Mouse (Mus musculus) liver, embryonic 15.5 days (tissue): Measurements from ENCODE around the gene Tgfbr3. TPM values are rescaled to one million over a fixed set of nuclear protein-coding genes. Genes with fewer than 3 reads are reported as not detected.

ENCODE experiments used
- ATAC-seq: fragments of 200-750 bp; cut with Nextera tagmentation; 2 replicates; pipeline ENCODE4 v1.8.0; 2017; ENCODE audit warnings: moderate number of reproducible peaks, mild to moderate bottlenecking, moderate library complexity; ENCODE audit not compliant: insufficient read depth
- H3K27ac ChIP-seq: fragments of 300-500 bp; sonication (generic); replicated peaks from 2 replicates; pipeline ENCODE4 v1.5.1; 2015; ENCODE audit warnings: mild to moderate bottlenecking, inconsistent platforms
- H3K27me3 ChIP-seq: fragments of 300-500 bp; sonication (generic); 2 replicates; pipeline ENCODE4 v1.6.1; 2015; ENCODE audit warnings: mild to moderate bottlenecking, inconsistent platforms
- H3K36me3 ChIP-seq: fragments of 300-500 bp; sonication (generic); replicated peaks from 2 replicates; pipeline ENCODE4 v1.6.1; 2015; ENCODE audit warnings: moderate library complexity, mild to moderate bottlenecking, inconsistent platforms
- H3K4me1 ChIP-seq: fragments of 300-500 bp; sonication (generic); replicated peaks from 2 replicates; pipeline ENCODE4 v1.6.1; 2015; ENCODE audit warnings: inconsistent platforms
- H3K4me2 ChIP-seq: fragments of 300-500 bp; sonication (generic); 2 replicates; pipeline ENCODE4 v1.6.1; 2015; ENCODE audit warnings: moderate library complexity, mild to moderate bottlenecking, inconsistent platforms
- H3K4me3 ChIP-seq: fragments of 300-500 bp; sonication (generic); replicated peaks from 2 replicates; pipeline ENCODE4 v1.5.1; 2015; ENCODE audit warnings: mild to moderate bottlenecking, inconsistent platforms
- H3K9ac ChIP-seq: fragments of 300-500 bp; sonication (generic); 2 replicates; pipeline ENCODE4 v1.6.1; 2015; ENCODE audit warnings: moderate library complexity, mild to moderate bottlenecking, inconsistent platforms
- H3K9me3 ChIP-seq: fragments of 300-500 bp; sonication (generic); replicated peaks from 2 replicates; pipeline ENCODE4 v1.6.1; 2016; ENCODE audit warnings: inconsistent platforms
- WGBS: fragments of 180-500 bp; shearing (Covaris S2); methylation state at CpG from one replicate; pipeline ENCODE4 v1.1.7; 2015; ENCODE audit warnings: mixed read lengths; ENCODE audit not compliant: insufficient replicate concordance; 5-methylcytosine and 5-hydroxymethylcytosine counted together
- polyA plus RNA-seq: library from polyadenylated mRNA; unstranded; fragments of >200 nt; fragmentation: Nextera tagmentation; extraction: Ambion mirVana; gene quantifications from 2 replicates; pipeline ENCODE4 v1.2.1, GENCODE M21; 2015

Tgfbr3 gene
- polyA plus RNA-seq, 1 experiment from 2014 or later = 6.0 TPM

GRCm38 (mm10) chr5:107276186-107276585 is 13.2 kb downstream of the Tgfbr3 start:
- no peak overlapping the region for H3K4me2 ChIP-seq
- no peak for ATAC-seq
- no peaks in the 10 kb centered on the region for H3K9me3 ChIP-seq
- 66% methylated on average over 3 of the region's 3 CpGs for WGBS
- H3K27me3 ChIP-seq = no peaks in the 10 kb centered on the region
- H3K4me1 ChIP-seq = peaks cover 24% of the 10 kb centered on the region
- H3K36me3 ChIP-seq = no peaks in the 10 kb centered on the region
- H3K9ac ChIP-seq = no peak overlapping the region
- no peak overlapping the region for H3K27ac ChIP-seq
- no peak overlapping the region for H3K4me3 ChIP-seq

DNA sequence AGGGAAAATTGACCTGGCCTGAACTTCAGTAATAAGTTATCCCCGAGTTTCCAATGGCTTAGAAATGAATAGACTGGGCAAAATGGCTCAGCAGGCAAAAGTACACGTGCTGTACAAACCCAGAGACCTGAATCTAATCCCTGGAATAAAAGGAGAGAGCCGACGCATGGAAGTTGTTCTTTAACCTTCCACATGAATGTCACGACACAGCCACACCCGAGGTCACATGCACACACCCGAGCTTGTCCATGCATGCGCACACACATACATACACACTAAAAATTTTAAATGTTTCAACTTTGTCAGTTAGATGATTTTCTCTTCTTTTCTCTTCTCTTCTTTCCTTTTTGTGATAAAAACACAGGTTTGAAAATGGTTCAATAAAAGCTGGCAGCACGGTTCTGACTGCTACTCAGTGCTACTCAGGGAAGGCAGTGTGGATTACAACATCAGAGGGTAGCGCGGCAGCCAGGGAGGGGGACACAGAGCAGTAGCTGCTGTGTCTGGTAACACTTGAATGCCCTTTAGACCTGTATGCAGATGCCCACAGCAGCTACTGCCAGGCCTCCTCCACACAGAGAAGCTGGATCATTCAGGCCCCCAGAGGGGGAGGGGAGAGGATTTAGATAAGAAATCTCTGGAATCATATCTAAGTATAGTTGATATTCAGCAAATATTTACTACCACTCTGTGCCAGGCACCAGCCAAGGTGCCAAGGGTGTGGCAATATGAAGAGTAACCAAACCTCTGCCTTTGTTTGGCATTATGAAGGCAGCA is 17.0 kb downstream of the Tgfbr3 start:
- H3K27ac ChIP-seq = 0 out of 2 replicates have a peak overlapping the region, but pooled peaks have one; percentile 24
- no peaks in the 10 kb centered on the region for H3K9me3 ChIP-seq
- peak; percentile 49; the same call in 1 of the 2 replicates for ATAC-seq
- H3K4me1 ChIP-seq = peaks cover 44% of the 10 kb centered on the region
- no peak overlapping the region for H3K4me3 ChIP-seq
- no peak overlapping the region for H3K4me2 ChIP-seq
- no peaks in the 10 kb centered on the region for H3K36me3 ChIP-seq
- H3K9ac ChIP-seq = no peak overlapping the region
- no peaks in the 10 kb centered on the region for H3K27me3 ChIP-seq
- WGBS = 54% methylated on average over 11 of the region's 11 CpGs

DNA sequence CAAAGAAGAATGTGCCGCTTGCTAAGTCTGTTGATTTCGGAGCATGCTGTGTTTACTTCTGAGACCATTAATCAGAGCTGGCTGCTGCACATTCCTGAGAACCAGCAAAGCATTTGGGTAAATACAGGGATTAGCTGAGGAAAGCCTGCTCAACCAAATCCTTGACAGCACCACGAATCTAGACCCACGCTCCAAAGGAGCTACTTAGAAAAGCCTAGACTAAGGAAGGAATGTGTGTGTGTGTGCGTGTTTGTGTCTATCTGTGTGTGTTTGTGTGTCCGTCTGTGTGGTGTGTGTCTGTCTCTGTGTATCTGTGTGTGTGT is 20.5 kb downstream of the Tgfbr3 start:
- Histone ChIP-seq H3K4me1 (peaks cover 52% of the 10 kb centered on the region), H3K4me2 (no peak overlapping the region), H3K4me3 (no peak overlapping the region), H3K36me3 (0 out of 2 replicates have a peak, but pooled peaks cover 2% of the 10 kb centered on the region), H3K9ac (no peak overlapping the region), H3K9me3 (no peaks in the 10 kb centered on the region), H3K27me3 (no peaks in the 10 kb centered on the region), H3K27ac (no peak overlapping the region)
- 64% methylated on average over 6 of the region's 6 CpGs for WGBS
- ATAC-seq = no peak

DNA sequence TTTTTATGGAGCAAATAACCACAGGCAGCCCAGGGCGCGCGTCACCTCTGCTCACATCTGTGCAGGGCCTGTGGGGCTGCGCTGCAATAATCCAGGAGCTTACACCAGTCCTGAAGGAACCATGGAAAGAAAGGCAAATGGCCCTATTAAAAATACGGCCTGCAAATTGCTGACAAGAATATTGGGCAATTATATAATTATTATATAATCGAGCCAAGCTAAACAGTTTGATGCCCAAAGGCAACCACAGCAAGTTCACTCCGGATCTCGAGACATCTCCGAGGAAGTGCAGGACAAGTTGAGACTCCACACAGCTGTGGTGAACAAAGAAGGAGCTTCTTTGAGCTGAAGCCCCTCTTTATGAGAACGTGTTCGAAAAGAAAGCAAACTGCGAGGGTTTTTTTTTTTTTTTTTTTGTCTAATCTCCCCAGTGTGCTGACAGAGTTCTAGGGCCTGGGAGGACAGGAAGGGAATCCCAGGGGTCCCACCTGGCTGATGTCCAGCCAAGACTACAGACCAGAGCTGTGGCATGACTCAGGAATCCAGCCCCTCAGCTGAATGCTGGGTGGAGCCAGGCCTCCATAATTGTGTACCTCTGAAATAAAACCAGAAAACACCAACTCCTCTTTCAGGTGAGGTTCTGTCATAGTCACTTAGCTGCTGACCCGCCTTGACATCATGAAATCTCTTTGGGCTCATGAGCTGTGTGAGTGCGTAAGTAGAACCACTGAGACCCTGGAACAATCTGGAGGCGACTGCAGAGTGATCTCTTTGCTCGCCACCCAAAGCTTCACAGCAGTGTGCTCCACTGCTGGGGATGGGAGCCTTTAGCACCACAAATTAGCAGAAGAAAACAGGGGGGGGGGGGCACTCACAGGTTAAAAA is 21.1 kb downstream of the Tgfbr3 start:
- Histone ChIP-seq H3K4me2 (no peak overlapping the region), H3K36me3 (0 out of 2 replicates have a peak, but pooled peaks cover 2% of the 10 kb centered on the region), H3K27me3 (no peaks in the 10 kb centered on the region), H3K9me3 (no peaks in the 10 kb centered on the region), H3K4me1 (peaks cover 49% of the 10 kb centered on the region), H3K4me3 (no peak overlapping the region), H3K9ac (no peak overlapping the region), H3K27ac (no peak overlapping the region)
- 69% methylated on average over 16 of the region's 16 CpGs for WGBS
- no peak for ATAC-seq

GRCm38 (mm10) chr5:107266566-107266965 is 22.9 kb downstream of the Tgfbr3 start:
- 56% methylated on average over 3 of the region's 3 CpGs for WGBS

GRCm38 (mm10) chr5:107264426-107265360 is 24.7 kb downstream of the Tgfbr3 start:
- no peak for ATAC-seq
- Histone ChIP-seq H3K27ac (no peak overlapping the region), H3K4me2 (no peak overlapping the region; the same call in 1 of the 2 replicates), H3K9me3 (no peaks in the 10 kb centered on the region), H3K4me3 (no peak overlapping the region), H3K9ac (no peak overlapping the region), H3K4me1 (peaks cover 25% of the 10 kb centered on the region), H3K27me3 (no peaks in the 10 kb centered on the region), H3K36me3 (0 out of 2 replicates have a peak, but pooled peaks cover 2% of the 10 kb centered on the region)
- WGBS = 54% methylated on average over 16 of the region's 16 CpGs

More at GRCm38 (mm10) chr5:107266566-107266965, 22.9 kb downstream of the Tgfbr3 start:
- H3K4me3 ChIP-seq = no peak overlapping the region
- 0 out of 2 replicates have a peak, but pooled peaks cover 2% of the 10 kb centered on the region for H3K36me3 ChIP-seq
- no peak for ATAC-seq
- H3K4me1 ChIP-seq = peaks cover 31% of the 10 kb centered on the region
- no peak overlapping the region for H3K9ac ChIP-seq
- H3K9me3 ChIP-seq = no peaks in the 10 kb centered on the region
- H3K4me2 ChIP-seq = no peak overlapping the region
- no peak overlapping the region for H3K27ac ChIP-seq
- H3K27me3 ChIP-seq = no peaks in the 10 kb centered on the region

- 62% methylated on average over 3 of the region's 3 CpGs for WGBS
- Histone ChIP-seq H3K4me3 (no peak overlapping the region), H3K27ac (no peak overlapping the region), H3K9me3 (no peaks in the 10 kb centered on the region), H3K4me2 (no peak overlapping the region), H3K9ac (no peak overlapping the region), H3K4me1 (peaks cover 25% of the 10 kb centered on the region), H3K27me3 (no peaks in the 10 kb centered on the region), H3K36me3 (peaks cover 8% of the 10 kb centered on the region; the same call in 1 of the 2 replicates)
- no peak for ATAC-seq
These were observed 25.6 kb downstream of the Tgfbr3 start for GRCm38 (mm10) chr5:107263836-107264235.

DNA sequence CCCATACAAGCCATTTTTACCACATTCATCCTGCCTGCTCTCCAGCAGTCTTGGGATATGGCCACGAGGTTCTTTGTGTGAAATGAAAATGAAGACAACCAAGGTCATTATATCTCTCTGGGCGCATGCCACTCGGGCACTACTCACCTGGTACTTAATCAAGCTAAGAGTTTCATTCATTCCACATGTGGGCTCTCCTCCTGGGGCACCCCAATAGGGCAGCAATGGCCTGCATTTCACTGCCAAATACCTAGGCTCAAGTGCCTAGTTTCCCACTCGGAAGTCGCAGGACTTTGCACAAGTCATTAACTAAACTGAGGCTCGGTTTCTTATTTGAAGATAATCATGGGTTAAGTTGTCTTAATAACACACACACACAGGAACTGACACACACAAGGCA is 27.5 kb downstream of the Tgfbr3 start:
- H3K4me2 ChIP-seq = no peak overlapping the region
- WGBS = 77% methylated on average over 6 of the region's 6 CpGs
- H3K27me3 ChIP-seq = no peaks in the 10 kb centered on the region
- no peak overlapping the region for H3K4me3 ChIP-seq
- H3K9me3 ChIP-seq = no peaks in the 10 kb centered on the region
- no peak for ATAC-seq
- H3K9ac ChIP-seq = no peak overlapping the region
- no peak overlapping the region for H3K27ac ChIP-seq
- peaks cover 17% of the 10 kb centered on the region for H3K4me1 ChIP-seq
- peaks cover 8% of the 10 kb centered on the region; the same call in 1 of the 2 replicates for H3K36me3 ChIP-seq

DNA sequence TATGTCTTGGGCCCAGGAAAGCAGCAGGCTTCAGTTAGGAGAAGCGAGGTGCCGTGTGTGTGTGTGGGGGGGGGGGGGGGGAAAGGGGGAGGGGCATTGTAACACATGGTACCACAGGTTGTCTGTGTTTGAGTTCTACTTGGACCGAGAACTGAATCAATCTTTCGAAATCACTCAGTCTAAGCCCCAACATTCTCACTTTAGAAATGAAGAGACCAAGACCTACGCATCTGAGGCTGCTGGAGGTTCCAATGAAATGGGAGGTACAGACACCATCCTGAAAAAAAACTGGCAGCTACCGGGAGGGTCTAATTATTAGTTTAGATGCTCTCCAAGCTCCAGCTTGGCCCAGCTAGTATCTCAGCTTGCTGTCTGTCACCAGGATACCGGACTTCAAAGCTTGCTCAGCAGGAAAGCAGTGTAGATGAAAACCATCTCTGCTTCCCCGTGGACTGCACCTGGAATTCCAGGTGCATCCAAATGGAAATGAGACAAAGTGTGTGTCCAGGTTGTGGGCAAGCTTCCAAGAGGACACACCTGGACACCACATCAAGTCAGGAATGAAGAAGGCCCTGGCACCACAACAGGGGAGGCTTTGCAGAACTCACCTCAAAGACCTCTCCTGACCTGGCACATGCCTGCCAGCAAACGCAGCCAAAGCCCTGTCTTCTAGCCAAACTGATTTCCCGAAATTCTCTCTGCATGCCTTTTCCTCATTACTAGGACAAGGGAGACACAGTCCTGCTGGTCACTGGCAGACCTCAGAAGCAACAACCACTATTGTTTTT is 28.5 kb downstream of the Tgfbr3 start:
- no peak overlapping the region for H3K27ac ChIP-seq
- H3K4me3 ChIP-seq = no peak overlapping the region
- WGBS = 58% methylated on average over 10 of the region's 10 CpGs
- no peaks in the 10 kb centered on the region for H3K27me3 ChIP-seq
- H3K9ac ChIP-seq = no peak overlapping the region
- no peaks in the 10 kb centered on the region for H3K9me3 ChIP-seq
- peaks cover 8% of the 10 kb centered on the region; the same call in 1 of the 2 replicates for H3K36me3 ChIP-seq
- no peak overlapping the region for H3K4me2 ChIP-seq
- no peak for ATAC-seq
- peaks cover 17% of the 10 kb centered on the region for H3K4me1 ChIP-seq

- peak overlapping the region; percentile 23 for H3K4me2 ChIP-seq
These were observed 29.9 kb downstream of the Tgfbr3 start for GRCm38 (mm10) chr5:107259487-107260040.

More at GRCm38 (mm10) chr5:107259487-107260040, 29.9 kb downstream of the Tgfbr3 start:
- ATAC-seq = peak; percentile 73
- Histone ChIP-seq H3K27me3 (no peaks in the 10 kb centered on the region), H3K27ac (no peak overlapping the region; the same call in 1 of the 2 replicates), H3K9me3 (no peaks in the 10 kb centered on the region), H3K4me3 (no peak overlapping the region), H3K36me3 (peaks cover 8% of the 10 kb centered on the region; the same call in 1 of the 2 replicates), H3K4me1 (peaks cover 11% of the 10 kb centered on the region), H3K9ac (no peak overlapping the region)
- 24% methylated on average over 4 of the region's 4 CpGs for WGBS
